Mouse (Mus musculus): ENCODE measurements around the gene Palm2.

GRCm38 (mm10) chr4:57738856-57739552 lies 305.0 kb downstream of the Palm2 start:
- no peak for TF ChIP-seq CTCF (IDR thresholded peaks at IDR 0.05; ENCODE audit: low read depth)
- no peak for TF ChIP-seq EP300 (IDR thresholded peaks at IDR 0.05; ENCODE audit: low read depth)

Measured in liver, postnatal 0 days (tissue).